Mouse (Mus musculus): ENCODE data around the gene Als2cl. TPM values are rescaled to one million over a fixed set of nuclear protein-coding genes. Genes with fewer than 3 reads are reported as not detected.

Gene Als2cl
- total RNA-seq, 2 experiments from 2014 or later, result 0.08 to 0.44 TPM

DNA sequence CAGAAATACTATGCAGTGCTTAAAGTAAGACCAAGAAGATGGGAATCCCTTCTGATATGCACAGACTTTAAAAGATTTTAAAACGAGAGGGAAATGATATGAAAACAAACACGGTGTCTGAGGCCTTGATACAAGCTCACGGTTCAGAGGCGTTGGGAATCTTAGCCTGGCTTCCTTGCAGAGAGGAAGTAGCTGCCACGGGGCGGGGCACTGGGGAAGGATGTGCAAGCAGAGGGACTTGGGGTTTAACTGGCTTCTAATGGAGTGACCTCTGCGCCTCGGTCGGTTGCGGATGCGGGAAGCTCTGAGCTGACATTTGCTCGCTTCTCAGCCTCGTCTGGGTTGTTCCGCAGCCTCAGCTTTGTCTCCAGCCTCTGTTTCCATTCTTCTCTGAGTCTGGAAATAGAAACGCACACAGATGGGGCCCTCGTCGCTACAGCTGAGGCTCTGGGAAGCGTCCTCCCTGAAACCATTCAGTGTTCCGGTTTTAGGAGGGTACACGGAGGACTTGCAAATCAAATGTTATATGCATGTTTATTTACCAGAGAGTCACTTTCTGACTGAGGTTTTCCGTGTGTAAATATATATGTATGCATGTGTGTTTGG is 35.1 kb downstream of the Als2cl start:
- ATAC-seq (replicated peaks; ENCODE audit: poor library complexity), result no peak

DNA sequence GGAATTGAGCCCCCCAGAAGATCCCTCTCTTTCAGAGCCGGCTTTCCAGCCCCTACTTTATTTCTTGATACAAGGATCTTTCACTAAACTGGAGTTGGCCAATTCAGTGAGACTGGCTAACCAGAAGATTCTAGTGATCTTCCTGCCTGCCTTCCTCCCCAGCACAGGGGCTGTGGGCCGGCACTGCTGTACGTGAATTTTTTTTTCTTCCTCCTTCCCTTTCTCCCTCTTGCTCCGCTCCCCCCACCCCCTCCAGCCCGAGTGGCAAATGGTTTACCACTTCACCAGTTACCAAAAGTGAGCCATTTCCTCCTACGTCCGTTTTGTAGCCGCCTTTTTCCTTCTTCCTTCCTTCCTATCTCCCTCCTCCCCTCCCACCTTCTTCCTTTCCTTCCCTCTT is 35.8 kb downstream of the Als2cl start:
- ATAC-seq (replicated peaks; ENCODE audit: poor library complexity), result peak; percentile 42

DNA sequence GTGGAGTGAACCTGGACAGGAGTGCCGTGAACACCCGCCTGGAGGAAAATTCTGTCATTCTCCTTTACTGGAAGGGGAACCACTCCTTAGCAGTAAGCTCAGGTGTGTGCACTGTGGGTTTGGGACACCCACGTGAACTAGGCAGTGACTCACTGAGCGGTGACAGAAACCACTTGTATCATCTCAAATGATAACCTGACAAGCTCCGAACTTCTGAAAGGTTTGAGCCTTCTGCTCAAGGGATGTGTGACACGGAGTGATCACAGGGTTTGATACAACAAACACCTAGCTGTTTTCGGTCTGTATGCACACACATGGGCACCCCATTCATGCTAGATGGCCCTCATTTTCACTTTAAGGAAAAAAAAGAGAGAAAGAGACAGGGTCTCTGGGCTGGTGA is 37.1 kb downstream of the Als2cl start, which contains the start of gene Fam240a:
TSS of gene Fam240a (minus strand) at position 76 of the 400 bp plus-strand sequence.
- no peak for ATAC-seq (replicated peaks; ENCODE audit: poor library complexity)

DNA sequence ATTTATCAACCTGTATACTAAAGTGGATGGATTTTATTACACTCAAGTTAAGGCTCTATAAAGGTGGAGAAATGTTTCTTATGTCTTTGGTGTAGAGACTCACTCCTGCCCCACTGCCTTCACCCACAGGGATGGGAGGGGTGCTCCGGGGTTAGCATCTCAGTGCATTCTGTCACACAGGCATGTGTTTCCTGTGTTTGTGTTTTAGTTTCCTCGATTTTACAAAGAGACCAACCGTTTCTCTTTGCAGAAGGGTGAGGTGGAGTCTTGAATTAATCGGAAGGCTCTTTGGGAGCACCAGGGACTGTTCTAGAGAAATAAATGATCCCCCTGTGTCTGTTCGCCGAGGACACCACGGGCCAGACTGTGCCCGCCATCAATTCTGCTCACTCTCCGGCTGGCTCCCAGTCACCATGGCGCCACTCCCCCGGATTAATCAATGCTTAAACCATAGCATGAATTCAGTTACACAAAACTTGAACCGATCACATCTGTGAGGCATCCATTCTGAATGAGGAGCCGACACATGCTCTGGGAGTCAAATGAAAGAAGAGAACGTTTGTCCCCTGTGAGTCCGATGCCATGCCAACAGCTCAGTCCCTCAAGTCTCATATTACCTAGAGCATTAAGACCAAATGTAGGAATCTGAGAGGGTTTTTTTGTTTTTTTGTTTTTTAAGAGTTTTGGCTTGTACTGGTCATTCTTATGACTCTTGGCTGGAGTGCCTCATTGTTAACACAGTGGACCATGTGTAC is 41.2 kb downstream of the Als2cl start:
- ATAC-seq (replicated peaks; ENCODE audit: poor library complexity), result no peak

DNA sequence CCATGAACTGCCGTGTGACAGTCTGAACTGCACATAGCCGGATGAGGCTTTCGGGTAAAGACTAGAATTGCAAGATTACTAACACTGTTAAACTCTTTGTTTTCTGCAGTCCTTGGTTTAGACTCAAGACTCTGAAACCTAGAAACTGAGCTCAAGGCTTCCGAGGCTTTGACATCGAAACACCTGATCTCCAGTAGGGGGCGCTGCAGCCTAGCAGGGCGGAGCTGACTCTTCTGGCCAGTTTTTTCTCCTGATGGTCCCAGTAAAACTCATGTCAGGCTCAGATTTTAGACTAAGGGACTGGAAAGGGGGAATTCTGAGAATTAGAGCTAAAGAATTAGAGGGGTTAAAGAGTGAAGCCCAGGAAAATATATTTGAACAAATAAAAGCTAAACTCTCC is 43.1 kb downstream of the Als2cl start:
- peak; percentile 76 for ATAC-seq (replicated peaks; ENCODE audit: poor library complexity)

DNA sequence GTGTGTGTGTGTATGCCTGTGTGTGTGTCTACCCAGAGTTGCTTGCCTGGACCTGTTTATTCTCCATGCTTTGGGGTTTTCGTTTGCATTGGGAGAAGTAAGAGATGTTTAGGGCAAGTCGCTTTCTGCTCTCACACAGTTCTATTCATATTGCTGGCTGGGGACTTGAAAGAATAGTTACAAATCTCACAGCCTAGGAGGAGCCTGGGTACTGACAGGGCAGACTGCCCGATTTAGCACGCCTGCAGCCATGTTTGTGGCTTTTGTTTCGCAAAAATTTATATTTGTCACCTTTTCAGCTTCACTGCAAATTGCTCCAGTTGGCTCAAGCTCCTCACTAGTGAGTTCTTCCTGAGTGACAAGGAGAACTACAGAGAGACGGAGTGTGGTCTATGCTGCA is 51.9 kb downstream of the Als2cl start:
- no peak for ATAC-seq (replicated peaks; ENCODE audit: poor library complexity)

DNA sequence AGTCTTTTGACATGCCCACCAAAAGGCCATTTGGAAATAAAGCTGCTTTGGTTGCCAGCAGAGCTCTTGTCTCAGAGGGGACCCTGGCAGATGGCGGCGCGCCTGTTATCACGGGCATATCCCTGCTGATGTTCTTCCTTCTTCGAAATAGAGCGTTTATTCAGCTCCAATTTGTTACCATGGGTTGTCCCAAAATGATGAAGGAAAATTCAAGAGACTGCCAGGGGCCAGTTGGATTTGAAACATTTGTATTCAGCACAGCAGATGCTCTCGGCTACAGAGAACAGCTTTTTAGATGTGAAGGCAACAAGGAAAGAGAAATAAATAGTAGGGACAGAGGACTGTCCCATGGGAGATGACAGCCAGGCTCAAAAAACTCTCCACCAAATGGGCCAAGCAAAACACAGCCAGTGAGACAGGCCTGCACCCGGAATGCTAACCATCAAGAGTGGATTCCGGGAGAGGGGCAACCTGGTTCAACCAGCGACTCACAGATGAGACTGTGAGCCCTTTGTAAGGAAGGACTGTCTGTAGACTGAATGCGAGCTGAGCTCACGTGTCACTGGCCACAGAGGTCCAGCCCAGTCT is 54.3 kb downstream of the Als2cl start:
- no peak for ATAC-seq (replicated peaks; ENCODE audit: poor library complexity)

DNA sequence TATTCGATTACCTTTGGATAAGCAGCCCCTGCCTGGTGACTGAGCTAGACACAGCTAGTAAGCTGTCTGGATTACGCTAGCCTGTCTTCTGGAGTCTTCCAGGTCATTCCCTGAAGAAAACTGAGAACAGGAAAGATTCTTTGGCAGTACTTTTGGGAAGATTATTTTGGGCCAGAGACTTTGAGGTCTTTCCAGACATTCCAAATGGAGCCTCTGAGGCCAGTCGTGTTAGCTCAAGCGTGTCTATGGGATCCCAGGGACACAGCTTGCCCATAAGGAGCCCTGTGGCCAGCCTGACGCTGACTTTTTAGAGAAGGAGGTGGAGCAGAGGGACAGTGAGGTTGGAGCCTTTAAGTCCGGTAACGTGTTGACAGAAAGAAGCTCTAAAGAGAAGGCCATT is 56.3 kb downstream of the Als2cl start:
- no peak for ATAC-seq (replicated peaks; ENCODE audit: poor library complexity)

DNA sequence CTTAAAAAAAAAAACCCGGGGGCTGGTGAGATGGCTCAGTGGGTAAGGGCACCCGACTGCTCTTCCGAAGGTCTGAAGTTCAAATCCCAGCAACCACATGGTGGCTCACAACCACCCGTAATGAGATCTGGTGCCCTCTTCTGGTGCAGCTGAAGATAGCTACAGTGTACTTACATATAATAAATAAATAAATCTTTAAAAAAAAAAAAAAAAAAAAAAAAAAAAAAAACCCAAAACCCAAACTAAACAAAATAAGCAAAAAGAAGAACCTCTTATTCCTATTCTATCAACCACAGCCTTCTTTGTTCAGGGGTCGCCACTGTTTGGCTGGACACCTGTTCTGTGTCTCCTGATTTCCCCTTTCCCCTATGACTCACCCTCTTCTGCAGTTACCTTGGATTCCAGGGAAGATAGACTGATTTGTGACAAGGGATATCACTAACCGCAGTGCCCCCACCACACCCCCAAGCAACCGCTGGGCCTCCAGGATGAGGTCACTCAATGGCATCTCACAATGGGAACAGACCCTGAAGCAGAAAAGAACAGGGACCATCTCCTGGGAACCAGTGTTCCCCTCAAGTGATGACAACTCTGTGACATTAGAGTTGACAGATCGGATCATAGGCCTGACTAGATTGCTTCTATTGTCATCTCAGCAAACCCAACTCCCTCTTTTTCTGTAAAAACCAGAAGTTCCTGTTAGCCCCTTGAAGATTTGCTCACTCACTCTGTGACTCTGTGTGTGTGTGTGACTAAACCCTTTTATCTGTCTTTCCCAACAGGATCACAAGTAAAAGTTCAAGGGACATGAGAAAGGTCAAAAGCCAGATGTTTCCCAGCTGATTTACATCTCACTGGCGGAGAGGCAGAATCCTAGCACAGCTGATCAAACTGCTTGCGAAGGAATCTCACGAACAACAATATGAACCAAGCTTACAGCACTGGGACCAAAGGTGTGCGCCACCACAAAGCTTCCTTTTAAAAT is 58.1 kb downstream of the Als2cl start:
- ATAC-seq (replicated peaks; ENCODE audit: poor library complexity), result no peak

DNA sequence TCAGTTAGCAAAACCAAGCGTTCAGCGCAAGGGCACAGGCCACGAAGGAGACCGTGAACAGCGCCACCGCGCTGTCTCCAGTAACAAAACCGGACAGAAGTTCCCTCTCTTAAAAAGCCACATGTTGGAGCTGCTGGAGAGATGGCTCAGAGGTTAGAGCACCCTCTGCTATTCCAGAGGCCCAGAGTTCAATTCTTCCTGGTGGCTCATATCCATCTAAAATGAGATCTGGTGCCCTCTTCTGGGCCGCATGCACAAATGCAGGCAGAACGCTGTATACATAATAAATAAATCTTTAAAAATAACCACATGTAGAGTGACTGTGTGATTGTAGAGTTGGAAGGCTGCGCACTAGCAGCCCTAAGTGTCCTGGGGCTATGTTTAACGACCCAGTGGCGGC is 64.6 kb downstream of the Als2cl start:
- ATAC-seq (replicated peaks; ENCODE audit: poor library complexity), result peak; percentile 70

DNA sequence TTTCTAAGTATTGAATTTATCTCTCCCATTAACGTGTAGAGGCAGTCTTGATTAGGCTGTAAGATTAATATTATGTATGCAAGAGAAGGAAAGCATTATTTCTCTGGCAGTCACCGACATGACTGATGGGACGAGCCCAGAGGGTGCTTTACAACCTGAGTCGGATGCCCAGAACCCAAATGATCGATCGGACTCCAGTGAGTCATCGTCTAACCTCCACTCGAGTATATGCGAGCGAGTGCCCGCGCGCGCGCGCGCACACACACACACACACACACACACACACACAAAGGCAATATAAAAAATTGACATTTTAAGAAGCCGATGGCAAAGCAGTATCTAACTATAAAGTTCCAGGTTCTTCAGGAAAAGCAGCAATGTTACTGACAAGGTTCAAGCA is 65.7 kb downstream of the Als2cl start:
- ATAC-seq (replicated peaks; ENCODE audit: poor library complexity), result no peak

DNA sequence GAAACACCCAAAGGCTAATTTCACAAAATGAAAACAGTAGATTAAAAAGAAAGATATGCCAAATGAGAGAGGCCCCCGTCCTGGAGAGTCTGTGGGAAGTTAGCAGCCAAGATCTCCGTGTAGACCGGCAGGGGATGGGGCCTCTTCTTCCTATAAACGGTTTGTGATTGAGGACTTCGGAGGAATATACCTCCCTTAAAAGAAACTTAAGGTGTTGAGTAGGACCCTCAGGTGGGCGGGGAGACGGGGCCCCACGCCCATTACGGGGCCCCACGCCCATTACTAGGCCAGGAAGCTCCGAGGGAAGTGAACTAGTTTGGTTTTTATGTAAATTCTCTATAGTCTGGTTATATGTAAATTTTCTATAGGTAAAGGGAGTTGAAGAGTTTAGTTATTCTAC is 66.3 kb downstream of the Als2cl start, which contains the start of gene Tdgf1:
TSS of gene Tdgf1 (minus strand) at position 233 of the 400 bp plus-strand sequence.
- ATAC-seq (replicated peaks; ENCODE audit: poor library complexity), result no peak

DNA sequence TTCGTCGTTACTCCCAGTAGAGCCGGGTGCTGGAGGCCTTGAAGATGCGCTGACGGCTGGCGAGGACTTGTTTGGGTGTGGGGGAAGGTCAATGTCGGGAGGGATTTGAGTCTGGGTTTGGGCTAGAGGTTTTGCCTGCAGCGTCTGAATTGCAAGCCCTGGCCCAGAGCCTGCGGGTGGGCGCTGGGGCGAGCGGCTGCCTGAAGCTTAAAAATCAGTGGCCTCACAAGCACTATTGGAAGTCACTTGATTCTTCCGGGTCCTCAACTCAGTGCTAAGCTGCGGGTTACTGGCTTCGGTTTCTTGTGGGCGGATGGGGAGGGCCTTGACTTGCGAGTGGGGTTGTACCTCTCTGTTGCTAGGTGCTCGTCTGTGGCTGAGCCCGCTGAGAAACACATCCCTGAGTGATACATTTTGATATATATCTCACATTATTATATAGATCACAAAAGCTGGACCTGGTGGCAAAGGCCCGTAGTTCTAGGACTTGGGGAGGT is 66.9 kb downstream of the Als2cl start:
- 0 out of 2 replicates have a peak, but pooled peaks have one; percentile 27 for ATAC-seq (replicated peaks; ENCODE audit: poor library complexity)

DNA sequence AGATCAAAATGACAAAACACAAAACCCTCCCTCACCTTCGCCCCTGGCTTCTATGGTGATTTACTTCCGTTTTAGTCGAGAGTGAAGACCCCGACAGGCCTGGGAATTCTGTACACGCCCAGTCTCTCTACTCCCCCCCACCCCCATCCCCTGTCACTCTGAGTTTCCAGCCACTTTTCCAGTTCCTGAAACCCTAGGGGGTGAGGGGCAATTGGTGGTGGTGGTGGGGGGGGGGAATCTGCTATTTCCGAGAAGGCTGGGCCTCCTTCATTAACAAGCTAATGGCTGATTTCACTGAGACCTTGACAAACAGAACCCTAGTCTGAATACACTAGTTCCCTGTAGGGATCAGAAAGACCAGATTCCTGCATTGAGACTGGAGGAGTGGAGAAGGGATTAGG is 67.6 kb downstream of the Als2cl start:
- ATAC-seq (replicated peaks; ENCODE audit: poor library complexity), result no peak

DNA sequence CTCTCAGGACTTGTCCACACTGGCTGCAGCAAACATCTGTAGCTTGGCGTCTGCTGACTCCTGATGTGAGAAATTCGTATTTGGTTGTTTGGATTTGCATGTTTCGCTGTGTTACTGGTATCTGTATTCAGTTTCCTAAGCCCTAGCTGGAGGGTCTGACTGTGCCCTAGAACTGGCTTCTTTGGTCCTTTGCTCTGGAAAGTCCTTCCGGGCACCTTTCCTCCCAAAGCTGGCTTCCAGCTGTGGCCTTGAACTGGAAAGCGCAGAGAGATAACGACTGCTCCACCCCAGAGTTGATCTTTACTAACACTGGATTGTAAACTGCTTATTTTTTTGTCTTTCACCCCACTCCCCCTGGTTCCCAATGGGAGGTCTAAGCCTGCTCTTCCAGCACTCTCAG is 68.2 kb downstream of the Als2cl start:
- ATAC-seq (replicated peaks; ENCODE audit: poor library complexity), result no peak

DNA sequence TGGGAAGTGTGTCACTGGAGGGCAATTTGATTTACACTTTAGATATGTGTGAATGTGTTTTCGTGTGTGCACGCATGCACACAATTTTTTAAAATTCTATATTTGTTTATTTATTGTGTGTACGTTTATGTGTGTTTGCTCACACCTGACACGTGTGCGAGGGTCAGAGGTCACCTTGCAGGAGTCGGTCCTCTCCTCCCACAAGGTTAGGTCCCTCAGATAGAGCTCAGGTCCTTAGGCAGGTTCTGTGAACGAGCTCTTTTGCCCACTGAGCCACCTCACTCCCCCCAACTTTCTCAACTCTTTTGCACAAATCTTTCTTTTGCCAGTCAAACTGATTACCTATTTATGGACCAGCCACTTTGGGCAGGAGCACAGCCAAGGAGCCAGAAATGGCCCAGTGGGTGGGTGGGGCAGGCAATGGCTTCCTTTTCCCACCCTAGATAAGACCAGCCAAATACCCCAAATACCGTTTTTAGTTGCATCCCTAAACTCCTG is 69.2 kb downstream of the Als2cl start:
- ATAC-seq (replicated peaks; ENCODE audit: poor library complexity), result no peak

DNA sequence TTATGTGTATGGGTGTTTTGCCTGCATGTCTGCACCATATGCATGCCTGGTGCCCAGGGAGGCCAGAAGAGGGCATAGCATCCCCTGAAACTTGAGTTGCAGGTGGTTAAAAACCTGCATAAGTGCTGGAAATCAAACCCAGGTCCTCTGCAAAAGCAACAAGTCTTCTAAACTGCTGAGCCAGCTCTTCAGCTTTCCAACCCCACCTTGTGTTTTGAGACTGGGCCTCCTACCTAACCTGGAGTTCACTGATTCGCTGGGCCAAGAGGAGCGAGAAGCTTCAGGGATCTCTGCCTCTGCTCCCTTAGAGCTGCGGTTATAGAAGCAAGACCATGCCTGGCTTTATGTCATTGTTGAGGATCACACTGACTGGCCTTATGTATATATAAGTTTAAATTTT is 70.4 kb downstream of the Als2cl start:
- no peak for ATAC-seq (replicated peaks; ENCODE audit: poor library complexity)
